Mouse (Mus musculus) liver, postnatal 0 days (tissue): Measurements from ENCODE around the gene Txk.

ENCODE experiments used
- CTCF ChIP-seq: sonication (generic); IDR thresholded peaks from 2 replicates; pipeline ENCODE4 v1.5.1; 2016; ENCODE audit warnings: antibody characterized with exemption, low read depth
- EP300 ChIP-seq: IDR thresholded peaks from 2 replicates; pipeline ENCODE4 v1.6.1; 2016; ENCODE audit warnings: antibody characterized with exemption, low read depth, mild to moderate bottlenecking

DNA sequence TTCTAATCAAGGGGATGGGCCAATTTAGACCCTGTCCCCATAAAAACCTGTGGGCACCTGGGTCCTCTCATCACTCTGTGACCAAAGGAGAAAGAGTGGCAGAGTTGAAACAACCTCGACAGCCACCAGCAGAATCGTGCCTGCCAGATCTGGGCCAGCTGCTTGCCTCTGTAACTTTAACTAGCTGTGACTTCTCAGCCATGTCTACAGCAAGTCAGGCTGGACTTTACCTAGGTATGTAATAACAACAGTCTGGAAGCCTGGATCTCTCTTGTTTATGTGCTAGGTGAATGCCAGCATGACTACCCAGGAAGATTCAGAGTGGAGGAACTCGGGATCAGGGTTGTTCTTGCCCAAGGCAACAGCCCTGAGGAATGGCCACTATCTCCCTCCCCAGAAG, 32.1 kb upstream of the Txk start:
- TF ChIP-seq CTCF (no peak), EP300 (no peak)
